Mouse (Mus musculus): ENCODE results near the gene Hdac9. TPM values are rescaled to one million over a fixed set of nuclear protein-coding genes. Genes with fewer than 3 reads are reported as not detected.

Gene Hdac9
- polyA plus RNA-seq, 1 experiment from 2014 or later, result 12.0 TPM

- H3K36me3 ChIP-seq (replicated peaks; ENCODE audit: control insufficient read depth, insufficient read depth), result no peaks in the 10 kb centered on the region
- WGBS, result 89% methylated on average over 3 of the region's 3 CpGs
- ATAC-seq (ENCODE audit: low FRiP score), result no peak
These were observed 632.5 kb downstream of the Hdac9 start for GRCm38 (mm10) chr12:34284396-34284795.

DNA sequence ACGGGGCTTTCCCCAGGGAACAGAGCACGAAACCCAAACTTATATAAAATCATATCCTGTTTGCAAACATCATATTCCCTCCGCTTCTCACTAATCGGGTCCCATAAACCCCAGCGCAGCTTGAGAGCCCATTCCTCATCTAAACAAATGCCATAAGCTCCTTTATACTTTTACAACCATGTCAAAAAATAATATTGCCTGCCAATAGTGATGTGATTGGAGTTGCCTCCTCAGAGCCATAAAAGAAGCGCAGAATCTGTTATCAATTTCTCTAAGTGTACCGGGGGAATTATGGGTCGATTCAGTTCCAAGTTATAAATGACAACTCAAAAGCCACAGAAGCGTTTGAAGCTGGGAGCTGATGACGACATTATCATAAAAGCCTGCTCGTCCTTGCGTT lies 638.1 kb downstream of the Hdac9 start:
- no peak for ATAC-seq (ENCODE audit: low FRiP score)
- DNase-seq (ENCODE audit: low spot score), result no peak
- Histone ChIP-seq H3K27ac (no peak overlapping the region), H3K36me3 (replicated peaks; ENCODE audit: control insufficient read depth, insufficient read depth) (no peaks in the 10 kb centered on the region), H3K4me2 (replicated peaks) (no peak overlapping the region), H3K4me3 (replicated peaks; ENCODE audit: low read length) (no peak overlapping the region), H3K9me3 (ENCODE audit: control insufficient read depth, low read length) (no peaks in the 10 kb centered on the region), H3K4me1 (replicated peaks; ENCODE audit: control insufficient read depth, insufficient read depth, low read length) (no peaks in the 10 kb centered on the region), H3K9ac (no peak overlapping the region), H3K27me3 (ENCODE audit: control insufficient read depth, insufficient read depth, low read length) (no peaks in the 10 kb centered on the region)
- WGBS, result 85% methylated on average over 12 of the region's 12 CpGs

More at GRCm38 (mm10) chr12:34284396-34284795, 632.5 kb downstream of the Hdac9 start:
- Histone ChIP-seq H3K27me3 (ENCODE audit: control insufficient read depth, insufficient read depth, low read length) (no peaks in the 10 kb centered on the region), H3K27ac (no peak overlapping the region), H3K4me3 (replicated peaks; ENCODE audit: low read length) (no peak overlapping the region), H3K9me3 (ENCODE audit: control insufficient read depth, low read length) (no peaks in the 10 kb centered on the region), H3K4me2 (replicated peaks) (no peak overlapping the region), H3K9ac (no peak overlapping the region), H3K4me1 (replicated peaks; ENCODE audit: control insufficient read depth, insufficient read depth, low read length) (no peaks in the 10 kb centered on the region)
- no peak for DNase-seq (ENCODE audit: low spot score)

DNA sequence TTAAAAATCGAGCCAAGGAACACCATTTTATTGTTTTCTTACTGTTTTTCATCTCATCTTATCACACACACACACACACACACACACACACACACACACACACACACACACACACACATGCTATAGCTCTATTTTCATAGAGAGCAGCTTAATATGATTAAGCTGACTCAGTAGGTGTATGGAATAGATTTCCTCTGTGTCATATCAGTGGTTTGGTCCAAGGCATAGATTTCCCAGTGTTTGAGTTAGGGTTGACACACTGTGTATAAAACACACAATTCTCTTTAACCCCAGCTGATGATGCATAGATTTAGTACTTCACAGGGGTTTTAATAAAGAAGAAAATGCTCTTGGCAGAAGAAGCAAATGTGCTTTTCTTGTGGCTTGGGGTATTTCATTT lies 643.1 kb downstream of the Hdac9 start:
- no peaks in the 10 kb centered on the region for H3K9me3 ChIP-seq (ENCODE audit: control insufficient read depth, low read length)
- H3K27me3 ChIP-seq (ENCODE audit: control insufficient read depth, insufficient read depth, low read length), result no peaks in the 10 kb centered on the region
- H3K9ac ChIP-seq, result no peak overlapping the region
- H3K4me2 ChIP-seq (replicated peaks), result no peak overlapping the region
- H3K4me1 ChIP-seq (replicated peaks; ENCODE audit: control insufficient read depth, insufficient read depth, low read length), result no peaks in the 10 kb centered on the region
- H3K4me3 ChIP-seq (replicated peaks; ENCODE audit: low read length), result no peak overlapping the region
- WGBS, result 82% methylated on average over 1 of the region's 1 CpGs
- DNase-seq (ENCODE audit: low spot score), result no peak
- ATAC-seq (ENCODE audit: low FRiP score), result no peak
- H3K36me3 ChIP-seq (replicated peaks; ENCODE audit: control insufficient read depth, insufficient read depth), result no peaks in the 10 kb centered on the region
- H3K27ac ChIP-seq, result no peak overlapping the region

- no peaks in the 10 kb centered on the region for H3K4me1 ChIP-seq (replicated peaks; ENCODE audit: control insufficient read depth, insufficient read depth, low read length)
- H3K4me3 ChIP-seq (replicated peaks; ENCODE audit: low read length), result no peak overlapping the region
- no peak overlapping the region for H3K27ac ChIP-seq
- H3K9me3 ChIP-seq (ENCODE audit: control insufficient read depth, low read length), result no peaks in the 10 kb centered on the region
- H3K4me2 ChIP-seq (replicated peaks), result no peak overlapping the region
- 69% methylated on average over 6 of the region's 6 CpGs for WGBS
- no peaks in the 10 kb centered on the region for H3K27me3 ChIP-seq (ENCODE audit: control insufficient read depth, insufficient read depth, low read length)
- H3K36me3 ChIP-seq (replicated peaks; ENCODE audit: control insufficient read depth, insufficient read depth), result no peaks in the 10 kb centered on the region
- no peak for DNase-seq (ENCODE audit: low spot score)
- no peak overlapping the region for H3K9ac ChIP-seq
- no peak for ATAC-seq (ENCODE audit: low FRiP score)
These were observed 646.8 kb downstream of the Hdac9 start for GRCm38 (mm10) chr12:34270096-34270495.

GRCm38 (mm10) chr12:34269472-34270040 lies 647.3 kb downstream of the Hdac9 start:
- ATAC-seq (ENCODE audit: low FRiP score) (no peak), DNase-seq (ENCODE audit: low spot score) (no peak)
- no peak overlapping the region for H3K4me2 ChIP-seq (replicated peaks)
- H3K27ac ChIP-seq, result no peak overlapping the region
- no peaks in the 10 kb centered on the region for H3K27me3 ChIP-seq (ENCODE audit: control insufficient read depth, insufficient read depth, low read length)
- no peaks in the 10 kb centered on the region for H3K36me3 ChIP-seq (replicated peaks; ENCODE audit: control insufficient read depth, insufficient read depth)
- WGBS, result 75% methylated on average over 13 of the region's 13 CpGs
- no peaks in the 10 kb centered on the region for H3K4me1 ChIP-seq (replicated peaks; ENCODE audit: control insufficient read depth, insufficient read depth, low read length)
- H3K9me3 ChIP-seq (ENCODE audit: control insufficient read depth, low read length), result no peaks in the 10 kb centered on the region
- no peak overlapping the region for H3K4me3 ChIP-seq (replicated peaks; ENCODE audit: low read length)
- H3K9ac ChIP-seq, result no peak overlapping the region

DNA sequence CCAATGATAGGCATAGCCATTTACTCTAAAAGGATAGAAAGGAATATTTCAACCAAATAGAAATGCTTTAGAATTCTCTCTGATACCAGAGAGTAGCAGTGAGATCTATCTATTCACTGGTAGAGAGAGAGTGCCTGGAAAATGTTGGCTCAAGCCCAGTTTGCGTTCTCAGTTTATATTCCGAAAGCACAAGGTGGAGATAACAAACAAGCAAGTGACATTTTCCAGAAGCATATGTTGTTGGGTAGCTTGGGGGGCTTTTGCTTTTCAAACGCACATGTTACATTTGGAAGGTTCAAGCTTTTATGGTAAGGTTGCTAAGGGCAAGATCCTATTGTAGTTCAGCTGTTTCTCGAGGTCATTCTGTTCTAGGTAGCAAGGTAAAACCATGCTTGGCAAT lies 657.2 kb downstream of the Hdac9 start:
- Histone ChIP-seq H3K4me2 (replicated peaks) (no peak overlapping the region), H3K27me3 (ENCODE audit: control insufficient read depth, insufficient read depth, low read length) (no peaks in the 10 kb centered on the region), H3K4me3 (replicated peaks; ENCODE audit: low read length) (no peak overlapping the region), H3K4me1 (replicated peaks; ENCODE audit: control insufficient read depth, insufficient read depth, low read length) (no peaks in the 10 kb centered on the region), H3K9me3 (ENCODE audit: control insufficient read depth, low read length) (no peaks in the 10 kb centered on the region), H3K27ac (no peak overlapping the region), H3K36me3 (replicated peaks; ENCODE audit: control insufficient read depth, insufficient read depth) (no peaks in the 10 kb centered on the region), H3K9ac (no peak overlapping the region)
- ATAC-seq (ENCODE audit: low FRiP score) (no peak), DNase-seq (ENCODE audit: low spot score) (no peak)
- WGBS, result 90% methylated on average over 4 of the region's 4 CpGs

GRCm38 (mm10) chr12:34249160-34249559 lies 667.7 kb downstream of the Hdac9 start:
- WGBS, result 89% methylated on average over 1 of the region's 1 CpGs
- H3K27me3 ChIP-seq (ENCODE audit: control insufficient read depth, insufficient read depth, low read length), result no peaks in the 10 kb centered on the region
- H3K9me3 ChIP-seq (ENCODE audit: control insufficient read depth, low read length), result no peaks in the 10 kb centered on the region
- H3K27ac ChIP-seq, result no peak overlapping the region
- DNase-seq (ENCODE audit: low spot score) (no peak), ATAC-seq (ENCODE audit: low FRiP score) (no peak)
- no peaks in the 10 kb centered on the region for H3K4me1 ChIP-seq (replicated peaks; ENCODE audit: control insufficient read depth, insufficient read depth, low read length)
- H3K9ac ChIP-seq, result no peak overlapping the region
- H3K4me2 ChIP-seq (replicated peaks), result no peak overlapping the region
- H3K4me3 ChIP-seq (replicated peaks; ENCODE audit: low read length), result no peak overlapping the region
- H3K36me3 ChIP-seq (replicated peaks; ENCODE audit: control insufficient read depth, insufficient read depth), result no peaks in the 10 kb centered on the region

GRCm38 (mm10) chr12:34248193-34249121 lies 668.4 kb downstream of the Hdac9 start:
- H3K9ac ChIP-seq, result no peak overlapping the region
- no peak overlapping the region for H3K4me2 ChIP-seq (replicated peaks)
- DNase-seq (ENCODE audit: low spot score) (no peak), ATAC-seq (ENCODE audit: low FRiP score) (no peak)
- WGBS, result 89% methylated on average over 18 of the region's 18 CpGs
- H3K36me3 ChIP-seq (replicated peaks; ENCODE audit: control insufficient read depth, insufficient read depth), result no peaks in the 10 kb centered on the region
- H3K9me3 ChIP-seq (ENCODE audit: control insufficient read depth, low read length), result no peaks in the 10 kb centered on the region
- no peak overlapping the region for H3K27ac ChIP-seq
- no peaks in the 10 kb centered on the region for H3K27me3 ChIP-seq (ENCODE audit: control insufficient read depth, insufficient read depth, low read length)
- H3K4me1 ChIP-seq (replicated peaks; ENCODE audit: control insufficient read depth, insufficient read depth, low read length), result no peaks in the 10 kb centered on the region
- no peak overlapping the region for H3K4me3 ChIP-seq (replicated peaks; ENCODE audit: low read length)

DNA sequence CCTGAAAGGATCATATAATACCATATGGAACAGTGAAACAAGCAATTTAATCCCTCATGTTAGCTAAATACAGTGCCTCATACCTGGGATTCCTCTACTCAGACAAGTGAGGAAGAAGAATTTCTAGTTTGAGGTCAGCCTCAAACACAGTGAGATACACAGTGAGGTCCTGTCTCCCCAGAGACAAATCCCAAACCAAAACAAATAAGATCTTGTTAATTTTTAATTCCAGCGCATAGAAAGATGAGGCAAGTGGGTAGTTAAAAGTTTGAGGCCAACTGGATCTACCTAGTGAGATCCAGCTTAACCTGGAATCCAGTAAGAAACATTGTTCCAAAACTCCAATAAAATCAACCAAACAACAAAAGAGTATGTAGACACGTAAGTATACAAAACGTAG lies 678.1 kb downstream of the Hdac9 start:
- Histone ChIP-seq H3K27ac (no peak overlapping the region), H3K27me3 (ENCODE audit: control insufficient read depth, insufficient read depth, low read length) (no peaks in the 10 kb centered on the region), H3K9me3 (ENCODE audit: control insufficient read depth, low read length) (no peaks in the 10 kb centered on the region), H3K4me3 (replicated peaks; ENCODE audit: low read length) (no peak overlapping the region), H3K9ac (no peak overlapping the region), H3K4me1 (replicated peaks; ENCODE audit: control insufficient read depth, insufficient read depth, low read length) (no peaks in the 10 kb centered on the region), H3K4me2 (replicated peaks) (no peak overlapping the region), H3K36me3 (replicated peaks; ENCODE audit: control insufficient read depth, insufficient read depth) (no peaks in the 10 kb centered on the region)
- no peak for DNase-seq (ENCODE audit: low spot score)
- ATAC-seq (ENCODE audit: low FRiP score), result no peak
- 94% methylated on average over 3 of the region's 3 CpGs for WGBS

Measured in hindbrain, embryonic 14.5 days (tissue).